Mouse (Mus musculus) C2C12 (cell line): ENCODE results near the gene Pnma5. TPM values are rescaled to one million over a fixed set of nuclear protein-coding genes. Genes with fewer than 3 reads are reported as not detected.

Source experiments
- H3K27me3 ChIP-seq: one replicate; pipeline ENCODE4 v1.6.1; 2011; ENCODE audit not compliant: control insufficient read depth, insufficient read depth, insufficient read length
- H3K36me3 ChIP-seq: one replicate; pipeline ENCODE4 v1.6.1; 2011; ENCODE audit not compliant: control insufficient read depth, insufficient read depth
- H3K4me3 ChIP-seq: one replicate; pipeline ENCODE4 v1.5.1; 2011; ENCODE audit warnings: mild to moderate bottlenecking, control low read depth; ENCODE audit not compliant: poor library complexity, insufficient read depth, severe bottlenecking
- H3K79me2 ChIP-seq: one replicate; pipeline ENCODE4 v1.6.1; 2011; ENCODE audit not compliant: control insufficient read depth, insufficient read depth
- H3K79me3 ChIP-seq: one replicate; pipeline ENCODE4 v1.6.1; 2011; ENCODE audit warnings: low read depth, control low read depth
- H3ac ChIP-seq: one replicate; pipeline ENCODE3; 2011; ENCODE audit warnings: low read depth; ENCODE audit not compliant: control insufficient read depth, insufficient read length
- CEBPB ChIP-seq: IDR thresholded peaks from one replicate; pipeline ENCODE4 v1.6.1; 2011; ENCODE audit warnings: low read depth, mild to moderate bottlenecking, control low read depth, moderate library complexity
- CTCF ChIP-seq: IDR thresholded peaks from one replicate; pipeline ENCODE4 v1.5.1; 2011; ENCODE audit not compliant: control insufficient read depth, insufficient read depth, insufficient read length
- FOSL1 ChIP-seq: IDR thresholded peaks from one replicate; pipeline ENCODE4 v1.8.0; 2011; ENCODE audit warnings: mild to moderate bottlenecking, low read length; ENCODE audit not compliant: poor library complexity, insufficient read depth, severe bottlenecking
- MAX ChIP-seq: IDR thresholded peaks from one replicate; pipeline ENCODE4 v1.6.1; 2011; ENCODE audit warnings: mild to moderate bottlenecking, control low read depth
- MYOD1 ChIP-seq: IDR thresholded peaks from one replicate; pipeline ENCODE4 v1.6.1; 2011; ENCODE audit warnings: low read depth; ENCODE audit not compliant: control insufficient read depth, insufficient read length
- MYOG ChIP-seq: IDR thresholded peaks from one replicate; pipeline ENCODE4 v1.6.1; 2011; ENCODE audit not compliant: control insufficient read depth, insufficient read length; ENCODE audit errors: extremely low read depth
- USF1 ChIP-seq: IDR thresholded peaks from one replicate; pipeline ENCODE4 v1.6.1; 2011; ENCODE audit warnings: low read depth, mild to moderate bottlenecking, control low read depth, moderate library complexity
- polyA plus RNA-seq: library from polyadenylated mRNA; unstranded; fragments of >200 nt; fragmentation: generic; extraction: Trizol; gene quantifications from one replicate; pipeline ENCODE4 v1.2.1, GENCODE M21; 2012; ENCODE audit warnings: missing spikeins

Pnma5 gene
- polyA plus RNA-seq, 1 experiment: 0.06 TPM

DNA sequence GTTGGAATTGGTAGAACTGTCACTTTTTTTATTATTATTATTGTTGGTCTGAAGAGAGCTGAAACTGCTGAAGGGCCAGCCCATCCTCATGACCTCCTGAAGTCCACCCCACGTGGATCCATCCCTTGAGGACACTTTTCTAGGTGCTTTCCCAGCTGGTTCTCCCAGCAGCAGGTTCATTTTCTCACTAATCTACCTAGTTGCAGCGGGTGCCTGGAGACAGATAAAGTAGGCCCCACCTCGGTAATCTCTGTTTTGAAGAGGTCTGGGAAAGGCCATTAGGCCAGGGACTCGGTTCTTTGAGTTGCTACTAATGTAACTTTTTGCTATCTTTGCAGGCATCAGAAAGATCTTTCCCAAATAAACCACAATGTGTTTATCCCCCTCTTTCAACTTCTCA, 31.2 kb downstream of the Pnma5 start:
- TF ChIP-seq CEBPB: no peak
- no peak for TF ChIP-seq CTCF
- TF ChIP-seq MYOD1: no peak
- TF ChIP-seq FOSL1: no peak
- TF ChIP-seq MAX: no peak
- no peak for TF ChIP-seq MYOG
- TF ChIP-seq USF1: no peak
- H3K4me3 ChIP-seq: no peak overlapping the region
- no peaks in the 10 kb centered on the region for H3K36me3 ChIP-seq
- no peaks in the 10 kb centered on the region for H3K79me2 ChIP-seq
- no peak overlapping the region for H3ac ChIP-seq
- no peaks in the 10 kb centered on the region for H3K79me3 ChIP-seq
- no peaks in the 10 kb centered on the region for H3K27me3 ChIP-seq

- Histone ChIP-seq H3K27me3 (no peaks in the 10 kb centered on the region), H3K79me3 (no peaks in the 10 kb centered on the region), H3K36me3 (no peaks in the 10 kb centered on the region), H3K79me2 (no peaks in the 10 kb centered on the region), H3ac (no peak overlapping the region), H3K4me3 (no peak overlapping the region)
- TF ChIP-seq MYOG: no peak
- TF ChIP-seq CEBPB: no peak
- TF ChIP-seq USF1: no peak
These were observed 33.8 kb downstream of the Pnma5 start for GRCm38 (mm10) chrX:73003110-73003509.

GRCm38 (mm10) chrX:72995542-72995941, 41.4 kb downstream of the Pnma5 start:
- no peak overlapping the region for H3K4me3 ChIP-seq
- TF ChIP-seq CEBPB (no peak), MYOG (no peak), MYOD1 (no peak), USF1 (no peak), MAX (no peak), CTCF (no peak), FOSL1 (no peak)
- no peaks in the 10 kb centered on the region for H3K79me3 ChIP-seq
- no peaks in the 10 kb centered on the region for H3K36me3 ChIP-seq
- H3K27me3 ChIP-seq: peaks cover 5% of the 10 kb centered on the region
- no peak overlapping the region for H3ac ChIP-seq
- H3K79me2 ChIP-seq: no peaks in the 10 kb centered on the region

DNA sequence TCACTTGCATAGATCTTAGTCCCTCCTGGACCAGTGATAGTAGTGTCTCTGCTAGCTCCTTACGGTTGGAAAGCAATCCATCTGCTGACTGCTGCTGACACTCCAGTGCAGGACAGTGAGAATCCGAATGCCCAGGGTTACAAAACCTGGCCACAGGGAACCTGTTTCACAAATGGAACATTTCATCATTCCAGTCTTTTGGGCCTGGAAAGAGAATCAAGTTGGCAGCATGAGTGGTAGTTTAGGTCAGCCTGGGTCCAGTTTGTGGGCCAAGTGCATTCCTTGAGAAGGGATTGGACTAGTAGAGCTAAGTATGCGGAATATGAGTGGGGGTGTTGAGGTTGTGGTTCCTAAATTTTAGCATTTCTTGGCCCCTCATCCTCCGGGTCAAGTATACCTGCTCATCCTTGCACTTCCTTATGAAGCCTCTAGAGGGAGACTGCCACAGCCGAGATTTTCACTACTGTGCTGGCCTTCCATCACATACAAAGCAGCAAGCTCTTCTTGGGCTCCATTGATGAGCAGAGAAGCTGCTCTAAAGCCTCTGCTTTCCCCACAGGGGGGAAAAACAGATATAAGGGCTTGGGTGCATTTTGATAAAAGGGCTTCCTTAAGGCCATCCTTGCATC, 44.5 kb downstream of the Pnma5 start:
- H3K4me3 ChIP-seq: no peak overlapping the region
- no peaks in the 10 kb centered on the region for H3K36me3 ChIP-seq
- H3K79me2 ChIP-seq: no peaks in the 10 kb centered on the region
- no peaks in the 10 kb centered on the region for H3K79me3 ChIP-seq
- no peak overlapping the region for H3ac ChIP-seq
- TF ChIP-seq MYOG (no peak), CTCF (no peak), USF1 (no peak), FOSL1 (no peak), MYOD1 (no peak)
- peaks cover 8% of the 10 kb centered on the region for H3K27me3 ChIP-seq

DNA sequence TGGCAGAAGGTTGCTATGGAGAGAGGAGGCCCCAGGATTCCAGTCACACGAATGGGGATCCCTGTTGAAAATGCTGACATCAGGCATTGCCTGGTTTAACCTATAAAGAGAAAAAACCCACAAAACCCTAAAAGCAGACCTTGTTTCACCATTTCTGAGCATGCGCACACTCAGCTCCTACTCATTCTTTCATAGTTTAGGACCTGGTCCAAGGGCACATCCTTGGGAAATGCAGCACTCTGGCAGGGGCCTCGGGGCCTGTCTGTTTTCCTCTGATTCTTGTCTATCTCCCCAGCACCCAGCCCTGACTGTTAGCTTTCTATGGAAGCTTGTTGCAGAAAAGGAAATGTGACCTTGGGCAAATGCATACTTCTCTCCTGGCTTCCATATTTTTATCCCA, 46.3 kb downstream of the Pnma5 start:
- Histone ChIP-seq H3K27me3 (peaks cover 7% of the 10 kb centered on the region), H3K79me2 (no peaks in the 10 kb centered on the region), H3K4me3 (no peak overlapping the region), H3K79me3 (no peaks in the 10 kb centered on the region), H3ac (no peak overlapping the region), H3K36me3 (no peaks in the 10 kb centered on the region)
- TF ChIP-seq USF1: no peak
- no peak for TF ChIP-seq CEBPB
- TF ChIP-seq MYOD1: no peak
- no peak for TF ChIP-seq MAX
- no peak for TF ChIP-seq CTCF
- no peak for TF ChIP-seq MYOG
- TF ChIP-seq FOSL1: no peak

GRCm38 (mm10) chrX:72988431-72988830, 48.5 kb downstream of the Pnma5 start:
- Histone ChIP-seq H3K79me3 (no peaks in the 10 kb centered on the region), H3K27me3 (peaks cover 17% of the 10 kb centered on the region), H3K79me2 (no peaks in the 10 kb centered on the region), H3K36me3 (no peaks in the 10 kb centered on the region), H3ac (no peak overlapping the region), H3K4me3 (no peak overlapping the region)
- TF ChIP-seq MYOG (no peak), FOSL1 (no peak), MYOD1 (no peak), CTCF (no peak), MAX (no peak), CEBPB (no peak), USF1 (no peak)
